Mouse (Mus musculus): ENCODE data around the gene Hoxa1. TPM values are rescaled to one million over a fixed set of nuclear protein-coding genes. Genes with fewer than 3 reads are reported as not detected.

Hoxa1 gene
- polyA plus RNA-seq, 1 experiment = 2.4 TPM

GRCm38 (mm10) chr6:52190906-52191810 lies 33.0 kb upstream of the Hoxa1 start, which contains the start of gene Hoxa4:
Gene Hoxa4, minus strand, starts transcription at chr6:52191753.
- Histone ChIP-seq H3K4me3 (ENCODE audit: insufficient read depth, low read length) (peak within 1 kb of the TSS; percentile 61), H3K27ac (ENCODE audit: insufficient read depth, low read length) (peak within 1 kb of the TSS; percentile 59), H3K4me1 (ENCODE audit: control insufficient read depth, insufficient read depth, low read length) (peaks cover 9% of the 10 kb centered on the region)
- TF ChIP-seq CTCF (IDR thresholded peaks at IDR 0.05; ENCODE audit: borderline replicate concordance, insufficient read depth, low read length) (no peak), POLR2A (IDR thresholded peaks at IDR 0.05; ENCODE audit: low read depth, low read length) (no peak)

- Histone ChIP-seq H3K4me3 (ENCODE audit: insufficient read depth, low read length) (peak overlapping the region; percentile 24; the same call in 1 of the 2 replicates), H3K4me1 (ENCODE audit: control insufficient read depth, insufficient read depth, low read length) (peaks cover 11% of the 10 kb centered on the region), H3K27ac (ENCODE audit: insufficient read depth, low read length) (peak overlapping the region; percentile 39)
- no peak for TF ChIP-seq POLR2A (IDR thresholded peaks at IDR 0.05; ENCODE audit: low read depth, low read length)
- TF ChIP-seq CTCF (IDR thresholded peaks at IDR 0.05; ENCODE audit: borderline replicate concordance, insufficient read depth, low read length) = no peak
These were observed 32.3 kb upstream of the Hoxa1 start for GRCm38 (mm10) chr6:52190410-52190809.

- H3K4me1 ChIP-seq (ENCODE audit: control insufficient read depth, insufficient read depth, low read length) = peaks cover 11% of the 10 kb centered on the region
- peak overlapping the region; percentile 3; the same call in 1 of the 2 replicates for H3K27ac ChIP-seq (ENCODE audit: insufficient read depth, low read length)
- TF ChIP-seq CTCF (IDR thresholded peaks at IDR 0.05; ENCODE audit: borderline replicate concordance, insufficient read depth, low read length) (no peak), POLR2A (IDR thresholded peaks at IDR 0.05; ENCODE audit: low read depth, low read length) (no peak)
- no peak overlapping the region for H3K4me3 ChIP-seq (ENCODE audit: insufficient read depth, low read length)
These were observed 31.8 kb upstream of the Hoxa1 start for GRCm38 (mm10) chr6:52189909-52190308.

GRCm38 (mm10) chr6:52189172-52189591 lies 31.1 kb upstream of the Hoxa1 start:
- Histone ChIP-seq H3K4me3 (ENCODE audit: insufficient read depth, low read length) (no peak overlapping the region), H3K4me1 (ENCODE audit: control insufficient read depth, insufficient read depth, low read length) (peaks cover 11% of the 10 kb centered on the region), H3K27ac (ENCODE audit: insufficient read depth, low read length) (no peak overlapping the region)
- TF ChIP-seq POLR2A (IDR thresholded peaks at IDR 0.05; ENCODE audit: low read depth, low read length) = no peak
- no peak for TF ChIP-seq CTCF (IDR thresholded peaks at IDR 0.05; ENCODE audit: borderline replicate concordance, insufficient read depth, low read length)

GRCm38 (mm10) chr6:52186500-52186899 lies 28.4 kb upstream of the Hoxa1 start:
- peaks cover 11% of the 10 kb centered on the region for H3K4me1 ChIP-seq (ENCODE audit: control insufficient read depth, insufficient read depth, low read length)
- no peak overlapping the region for H3K4me3 ChIP-seq (ENCODE audit: insufficient read depth, low read length)
- no peak overlapping the region for H3K27ac ChIP-seq (ENCODE audit: insufficient read depth, low read length)
- TF ChIP-seq POLR2A (IDR thresholded peaks at IDR 0.05; ENCODE audit: low read depth, low read length) = no peak
- TF ChIP-seq CTCF (IDR thresholded peaks at IDR 0.05; ENCODE audit: borderline replicate concordance, insufficient read depth, low read length) = no peak

GRCm38 (mm10) chr6:52185834-52186233 lies 27.7 kb upstream of the Hoxa1 start:
- TF ChIP-seq CTCF (IDR thresholded peaks at IDR 0.05; ENCODE audit: borderline replicate concordance, insufficient read depth, low read length) (no peak), POLR2A (IDR thresholded peaks at IDR 0.05; ENCODE audit: low read depth, low read length) (no peak)
- no peak overlapping the region for H3K4me3 ChIP-seq (ENCODE audit: insufficient read depth, low read length)
- H3K4me1 ChIP-seq (ENCODE audit: control insufficient read depth, insufficient read depth, low read length) = peaks cover 11% of the 10 kb centered on the region
- H3K27ac ChIP-seq (ENCODE audit: insufficient read depth, low read length) = peak overlapping the region; percentile 69

- H3K4me1 ChIP-seq (ENCODE audit: control insufficient read depth, insufficient read depth, low read length) = peaks cover 11% of the 10 kb centered on the region
- H3K4me3 ChIP-seq (ENCODE audit: insufficient read depth, low read length) = no peak overlapping the region
- peak overlapping the region; percentile 69 for H3K27ac ChIP-seq (ENCODE audit: insufficient read depth, low read length)
- TF ChIP-seq POLR2A (IDR thresholded peaks at IDR 0.05; ENCODE audit: low read depth, low read length) (no peak), CTCF (IDR thresholded peaks at IDR 0.05; ENCODE audit: borderline replicate concordance, insufficient read depth, low read length) (no peak)
These were observed 27.1 kb upstream of the Hoxa1 start for GRCm38 (mm10) chr6:52185222-52185621.

- peaks cover 7% of the 10 kb centered on the region for H3K4me1 ChIP-seq (ENCODE audit: control insufficient read depth, insufficient read depth, low read length)
These were observed 26.6 kb upstream of the Hoxa1 start for GRCm38 (mm10) chr6:52184668-52185067.

GRCm38 (mm10) chr6:52183311-52184080 lies 25.4 kb upstream of the Hoxa1 start:
- H3K4me1 ChIP-seq (ENCODE audit: control insufficient read depth, insufficient read depth, low read length) = peaks cover 5% of the 10 kb centered on the region
- H3K27ac ChIP-seq (ENCODE audit: insufficient read depth, low read length) = peak overlapping the region; percentile 67
- peak overlapping the region; percentile 24 for H3K4me3 ChIP-seq (ENCODE audit: insufficient read depth, low read length)
- TF ChIP-seq CTCF (IDR thresholded peaks at IDR 0.05; ENCODE audit: borderline replicate concordance, insufficient read depth, low read length) = no peak
- TF ChIP-seq POLR2A (IDR thresholded peaks at IDR 0.05; ENCODE audit: low read depth, low read length) = no peak

More at GRCm38 (mm10) chr6:52184668-52185067, 26.6 kb upstream of the Hoxa1 start:
- TF ChIP-seq CTCF (IDR thresholded peaks at IDR 0.05; ENCODE audit: borderline replicate concordance, insufficient read depth, low read length) (no peak), POLR2A (IDR thresholded peaks at IDR 0.05; ENCODE audit: low read depth, low read length) (no peak)
- peak overlapping the region; percentile 24; the same call in 1 of the 2 replicates for H3K27ac ChIP-seq (ENCODE audit: insufficient read depth, low read length)
- no peak overlapping the region for H3K4me3 ChIP-seq (ENCODE audit: insufficient read depth, low read length)
